Mouse (Mus musculus) spleen, postnatal 36 days (tissue): ENCODE results near the gene Gstm6.
"Not testable (repeated sequence)": the region's sequence is repeated elsewhere in the genome, so short reads cannot be mapped to it uniquely, and the experiment has no call there.

Experiments
- DNase-seq, 2 experiments: peaks; one replicate each; pipeline ENCODE4 v3.0.0; 2022; ENCODE audit warnings: low spot score in 2 of 2, mixed read lengths in 1 of 2

The Gstm6 gene

DNA sequence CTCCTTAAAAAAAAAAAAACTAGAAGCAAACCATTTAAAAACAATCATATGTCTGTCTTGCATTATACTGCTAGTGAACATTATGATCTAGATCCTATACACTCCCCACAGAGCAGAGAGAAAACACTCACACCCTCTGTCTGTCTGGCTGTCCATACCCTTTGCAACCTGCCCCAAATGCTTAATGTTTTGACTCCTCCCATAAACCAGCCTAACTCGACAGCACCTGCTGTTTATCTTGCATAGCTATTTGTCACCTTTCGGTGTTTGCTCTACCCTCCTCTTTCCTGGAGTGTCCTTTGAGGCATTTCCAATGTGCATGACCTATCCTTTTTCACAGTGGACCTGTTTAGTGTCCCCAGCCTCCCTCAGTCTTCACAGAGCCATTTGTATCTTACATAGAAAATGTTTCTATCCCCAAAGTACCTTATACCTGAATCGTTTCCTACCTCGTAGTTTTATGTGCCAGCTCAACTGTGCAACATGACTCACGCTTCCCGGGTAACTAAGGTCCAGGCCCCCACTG lies 48.3 kb downstream of the Gstm6 start:
- DNase-seq: no peak

DNA sequence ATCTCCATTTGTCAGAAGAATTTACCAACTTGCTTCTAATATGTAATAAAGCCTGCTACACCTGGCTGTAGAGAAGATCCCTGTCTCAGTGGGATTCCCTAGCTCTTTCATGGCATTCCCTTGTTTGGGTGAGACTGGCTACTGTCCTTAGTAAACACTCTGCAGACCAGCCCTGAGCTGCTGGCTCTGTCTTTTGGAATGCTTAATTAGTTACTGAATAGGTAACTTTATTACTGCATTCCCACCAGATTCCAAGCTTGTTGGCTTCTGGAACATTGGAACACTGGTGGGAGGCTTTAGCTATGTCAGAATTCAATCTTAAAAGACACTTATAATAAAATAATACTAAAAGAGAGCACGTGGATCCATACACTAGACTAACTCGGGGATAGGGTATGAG lies 54.3 kb downstream of the Gstm6 start:
- DNase-seq: not testable (repeated sequence)
